Comparison of ENCODE assay signal across 7 mouse cellular contexts in the genomic region with DNA sequence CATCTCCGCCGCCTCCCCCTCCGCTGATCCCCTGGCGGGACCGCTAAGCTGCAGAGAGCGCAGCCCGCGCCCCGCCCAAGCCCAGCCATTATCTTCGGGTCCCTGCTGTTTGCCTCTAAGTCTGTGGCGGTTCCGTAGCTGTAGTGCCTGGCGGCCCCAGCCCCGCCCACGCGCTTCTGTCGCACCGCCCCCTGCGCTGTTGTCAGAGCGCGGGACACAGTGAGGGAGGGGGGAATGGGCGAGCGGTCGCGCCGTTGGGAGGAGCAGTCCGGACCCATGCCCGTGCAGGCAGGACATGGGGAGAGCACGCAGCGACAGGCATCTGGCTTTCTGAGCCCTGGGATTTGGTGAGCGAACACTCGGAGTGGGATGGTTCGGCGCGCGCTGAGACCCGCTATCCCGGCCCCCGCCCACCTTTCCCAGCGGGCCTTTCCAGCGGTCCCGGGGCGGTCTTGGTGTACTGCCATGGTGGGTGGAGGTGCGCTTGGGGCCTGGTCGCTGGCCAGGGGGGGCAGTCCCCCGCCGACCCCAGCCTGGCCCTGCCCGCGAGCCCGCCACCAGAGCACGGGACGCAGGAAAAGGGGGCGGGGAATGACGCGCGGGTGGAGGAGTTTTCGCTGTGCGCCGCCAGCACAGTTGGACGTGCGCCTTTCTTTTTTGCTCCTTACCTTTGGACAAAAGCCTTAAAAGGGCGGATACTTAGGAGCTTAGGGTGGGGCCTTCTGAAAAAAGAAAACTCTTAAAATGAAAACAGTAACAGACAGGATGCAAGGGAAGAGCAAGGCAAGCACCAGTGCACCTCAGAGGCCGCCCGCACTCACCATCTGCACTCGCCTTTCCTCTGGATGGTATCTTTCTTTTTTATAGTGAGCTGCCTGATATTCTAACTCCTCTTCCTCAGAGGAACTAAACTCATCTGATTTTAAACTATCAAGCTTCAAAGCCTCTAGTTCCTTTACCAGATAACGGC. TPM values are rescaled to one million over a fixed set of nuclear protein-coding genes. Genes with fewer than 3 reads are reported as not detected.
DNase-seq lines count a peak whose midpoint lies in the region; ATAC-seq and TF ChIP-seq lines count a peak whose summit lies in the region.

A gene (plus strand): TSS at position 205 of the 970 bp plus-strand sequence.

- peak within 1 kb of the TSS; percentile 57 for H3K4me2 ChIP-seq in limb, embryonic 13.5 days (replicated peaks)
- H3K4me2 ChIP-seq in midbrain, embryonic 14.5 days (ENCODE audit: low read length): peak within 1 kb of the TSS; percentile 48

- TF ChIP-seq POLR2A in brain, embryonic 14.5 days (IDR thresholded peaks at IDR 0.05; ENCODE audit: borderline replicate concordance, extremely low read depth, insufficient read depth, insufficient read length, poor library complexity, severe bottlenecking): peak; percentile 30; the same call in 1 of the 2 replicates
- TF ChIP-seq POLR2A in embryonic fibroblast, embryonic 13.5 days (IDR thresholded peaks at IDR 0.05; ENCODE audit: low read depth, low read length): peak; percentile 51

- H3K4me3 ChIP-seq in embryonic fibroblast, embryonic 13.5 days (ENCODE audit: insufficient read depth, low read length): peak within 1 kb of the TSS; percentile 55
- peak within 1 kb of the TSS; percentile 55 for H3K4me3 ChIP-seq in limb, embryonic 13.5 days
- H3K4me3 ChIP-seq in midbrain, embryonic 14.5 days (replicated peaks; ENCODE audit: low read depth, low read length): peak within 1 kb of the TSS; percentile 54

- no peaks in the 10 kb centered on the region for H3K36me3 ChIP-seq in limb, embryonic 13.5 days
- no peaks in the 10 kb centered on the region for H3K36me3 ChIP-seq in midbrain, embryonic 14.5 days (ENCODE audit: control insufficient read depth, insufficient read depth, low read length)

- H3K9me3 ChIP-seq in limb, embryonic 13.5 days: no peaks in the 10 kb centered on the region
- no peaks in the 10 kb centered on the region for H3K9me3 ChIP-seq in midbrain, embryonic 14.5 days (ENCODE audit: control insufficient read depth, low read length)

- DNase-seq in brain, embryonic 14.5 days (ENCODE audit: low read depth): peak; percentile 96
- peak; percentile 80 to 86 for DNase-seq in heart, adult 9 months (ENCODE audit: low spot score in 2 of 2)
- peak; percentile 73 for DNase-seq in kidney, adult 9 months
- peak; percentile 90 for DNase-seq in midbrain, embryonic 14.5 days
- DNase-seq in spleen, adult 12 weeks (ENCODE audit: low spot score): peak; percentile 2

- peak within 1 kb of the TSS; percentile 71 for H3K9ac ChIP-seq in limb, embryonic 13.5 days
- peak within 1 kb of the TSS; percentile 70 for H3K9ac ChIP-seq in midbrain, embryonic 14.5 days (replicated peaks; ENCODE audit: low read length)

- WGBS in limb, embryonic 13.5 days: 6% methylated on average over 56 of the region's 66 CpGs
- 4% methylated on average over 66 of the region's 66 CpGs for WGBS in midbrain, embryonic 14.5 days

- no peaks in the 10 kb centered on the region for H3K4me1 ChIP-seq in embryonic fibroblast, embryonic 13.5 days (ENCODE audit: control insufficient read depth, insufficient read depth, low read length)
- no peaks in the 10 kb centered on the region for H3K4me1 ChIP-seq in limb, embryonic 13.5 days
- H3K4me1 ChIP-seq in midbrain, embryonic 14.5 days (ENCODE audit: control insufficient read depth, insufficient read depth, low read length): no peaks in the 10 kb centered on the region

- H3K27me3 ChIP-seq in limb, embryonic 13.5 days: no peaks in the 10 kb centered on the region
- no peaks in the 10 kb centered on the region for H3K27me3 ChIP-seq in midbrain, embryonic 14.5 days (ENCODE audit: control insufficient read depth, insufficient read depth, low read length)

- peak within 1 kb of the TSS; percentile 73 for H3K27ac ChIP-seq in embryonic fibroblast, embryonic 13.5 days (ENCODE audit: insufficient read depth, low read length)
- peak within 1 kb of the TSS; percentile 90 for H3K27ac ChIP-seq in limb, embryonic 13.5 days
- peak within 1 kb of the TSS; percentile 95 for H3K27ac ChIP-seq in midbrain, embryonic 14.5 days (replicated peaks; ENCODE audit: low read depth, low read length)

- TF ChIP-seq CTCF in brain, embryonic 14.5 days (IDR thresholded peaks at IDR 0.05; ENCODE audit: borderline replicate concordance, extremely low read depth, insufficient read depth, insufficient read length): no peak
- TF ChIP-seq CTCF in embryonic fibroblast, embryonic 13.5 days (IDR thresholded peaks at IDR 0.05; ENCODE audit: borderline replicate concordance, insufficient read depth, low read length): no peak

- peak; percentile 99 for ATAC-seq in limb, embryonic 13.5 days (ENCODE audit: low FRiP score, low read depth)
- peak; percentile 99 for ATAC-seq in midbrain, embryonic 14.5 days (ENCODE audit: low FRiP score, low TSS enrichment)

RNA-seq across cellular contexts. Expression of the gene that starts here (rescaled TPM):
- polyA plus RNA-seq in brain, embryonic 14.5 days (2012; rRNA removed): 29.7 and 36.2 TPM in 2 replicates
- 6.0 and 6.8 TPM in 2 replicates for polyA plus RNA-seq in embryonic fibroblast, embryonic 13.5 days (2011; ENCODE audit: insufficient read length, low read depth, missing spikeins)
- 19.4 and 22.5 TPM in 2 replicates for polyA plus RNA-seq in limb, embryonic 13.5 days (2015; fragmentation: Nextera tagmentation; extraction: Ambion mirVana)
- polyA plus RNA-seq in midbrain, embryonic 14.5 days (2014; fragmentation: Nextera tagmentation; extraction: Ambion mirVana): 40.4 and 41.9 TPM in 2 replicates

Comparison
In these comparisons a context has a peak if more than half of its experiments do, and no peak if none do; other contexts are left out.
1. Peak in every context shown above with its lines: DNase-seq, ATAC-seq, H3K4me3 ChIP-seq and H3K27ac ChIP-seq.
2. DNase-seq: peak in every context shown above with its lines; median percentile 96 in brain, embryonic 14.5 days; 90 in midbrain, embryonic 14.5 days; 83 in heart, adult 9 months; 73 in kidney, adult 9 months; 2 in spleen, adult 12 weeks.